Mouse (Mus musculus): ENCODE results near the gene Elf2.

The Elf2 gene

GRCm38 (mm10) chr3:51204897-51205296, 135.6 kb downstream of the Elf2 start:
- DNase-seq = no peak

- DNase-seq = no peak
Observed at GRCm38 (mm10) chr3:51204441-51204840, 136.0 kb downstream of the Elf2 start.

GRCm38 (mm10) chr3:51203906-51204305, 136.6 kb downstream of the Elf2 start:
- DNase-seq = no peak

All from B cell, adult 2 months (primary cell).